In the genomic region with DNA sequence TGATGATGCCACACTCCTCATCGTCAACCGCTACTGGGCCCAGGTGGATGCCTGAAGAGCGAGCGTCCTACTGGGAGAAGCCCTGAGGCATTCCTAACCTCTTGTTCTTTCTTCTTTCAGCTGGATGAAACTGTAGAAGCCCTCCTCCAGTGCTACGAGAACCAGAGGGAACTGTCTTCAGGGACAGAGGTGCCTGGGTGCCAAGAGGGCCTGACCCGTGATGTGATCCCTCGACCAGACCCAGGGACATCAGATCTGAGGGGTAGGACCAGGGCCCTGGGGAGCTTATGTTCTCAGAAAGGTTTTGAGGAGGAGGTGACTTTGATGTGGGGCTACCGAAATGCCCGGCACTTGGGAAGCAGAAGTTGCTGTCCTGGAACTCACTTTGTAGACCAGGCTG, we compare ENCODE assay signal across 8 mouse cellular contexts. TPM values are rescaled to one million over a fixed set of nuclear protein-coding genes. Genes with fewer than 3 reads are reported as not detected.
DNase-seq lines count a peak whose midpoint lies in the region; ATAC-seq and TF ChIP-seq lines count a peak whose summit lies in the region.

No protein-coding gene starts in this region.

- intact Hi-C loops in gastrocnemius, adult 2 months (cut with DNase I) = loop anchor here (5.0 kb wide), 1 partner anchor 77 kb away; a partner anchor contains a TSS
- intact Hi-C loops in gastrocnemius, postnatal 14 days (cut with DNase I; ENCODE audit: low total_unique reads) = no loop called here

- H3K27ac ChIP-seq in gastrocnemius, adult 2 months = peak overlapping the region; percentile 93; the same call in 1 of the 2 replicates
- no peak overlapping the region for H3K27ac ChIP-seq in forebrain, embryonic 16.5 days (ENCODE audit: low read length)
- 0 out of 2 replicates have a peak overlapping the region, but pooled peaks have one; percentile 85 for H3K27ac ChIP-seq in liver, embryonic 15.5 days (replicated peaks)

- TF ChIP-seq CTCF in gastrocnemius, adult 2 months (IDR thresholded peaks at IDR 0.05) = no peak
- TF ChIP-seq CTCF in C2C12 (IDR thresholded peaks at IDR 0.05; ENCODE audit: control insufficient read depth, insufficient read depth, insufficient read length) = no peak

- ATAC-seq in forebrain, embryonic 16.5 days = no peak
- no peak for ATAC-seq in liver, embryonic 15.5 days (ENCODE audit: insufficient read depth)

- 93% methylated on average over 9 of the region's 9 CpGs for WGBS in forebrain, embryonic 16.5 days
- WGBS in liver, embryonic 15.5 days (ENCODE audit: insufficient replicate concordance) = 89% methylated on average over 9 of the region's 9 CpGs

- peak overlapping the region; percentile 85 for H3ac ChIP-seq in C2C12 (ENCODE audit: control insufficient read depth, insufficient read length, low read depth)

- H3K4me3 ChIP-seq in gastrocnemius, adult 2 months = peak overlapping the region; percentile 93
- peak overlapping the region; percentile 78 for H3K4me3 ChIP-seq in C2C12 (ENCODE audit: insufficient read depth, poor library complexity, severe bottlenecking)
- H3K4me3 ChIP-seq in forebrain, embryonic 16.5 days (replicated peaks; ENCODE audit: low read length) = peak overlapping the region; percentile 82
- H3K4me3 ChIP-seq in liver, embryonic 15.5 days (replicated peaks) = peak overlapping the region; percentile 89

- H3K4me1 ChIP-seq in forebrain, embryonic 16.5 days (replicated peaks; ENCODE audit: control insufficient read depth, insufficient read depth, low read length) = peaks cover 19% of the 10 kb centered on the region
- H3K4me1 ChIP-seq in liver, embryonic 15.5 days (replicated peaks) = peaks cover 51% of the 10 kb centered on the region

- H3K9ac ChIP-seq in forebrain, embryonic 16.5 days (replicated peaks; ENCODE audit: low read depth, low read length) = no peak overlapping the region
- 0 out of 2 replicates have a peak overlapping the region, but pooled peaks have one; percentile 87 for H3K9ac ChIP-seq in liver, embryonic 15.5 days

- H3K79me2 ChIP-seq in C2C12 (ENCODE audit: control insufficient read depth, insufficient read depth) = peaks cover 12% of the 10 kb centered on the region

- peak overlapping the region; percentile 95 for H3K4me2 ChIP-seq in forebrain, embryonic 16.5 days (ENCODE audit: low read length)
- peak overlapping the region; percentile 98 for H3K4me2 ChIP-seq in liver, embryonic 15.5 days

- H3K79me3 ChIP-seq in C2C12 (ENCODE audit: low read depth) = peaks cover 11% of the 10 kb centered on the region

- no peaks in the 10 kb centered on the region for H3K27me3 ChIP-seq in C2C12 (ENCODE audit: control insufficient read depth, insufficient read depth, insufficient read length)
- H3K27me3 ChIP-seq in forebrain, embryonic 16.5 days (replicated peaks; ENCODE audit: control insufficient read depth, insufficient read depth, low read length) = no peaks in the 10 kb centered on the region
- no peaks in the 10 kb centered on the region for H3K27me3 ChIP-seq in liver, embryonic 15.5 days

- no peak for DNase-seq in gastrocnemius, adult 2 months
- DNase-seq in gastrocnemius, postnatal 14 days = no peak
- DNase-seq in MN1 (ENCODE audit: low spot score) = no peak
- no peak for DNase-seq in ovary, postnatal 36 days (ENCODE audit: low spot score)
- DNase-seq in thymus, postnatal 36 days = no peak

- H3K36me3 ChIP-seq in C2C12 (ENCODE audit: control insufficient read depth, insufficient read depth) = peaks cover 46% of the 10 kb centered on the region
- peaks cover 30% of the 10 kb centered on the region for H3K36me3 ChIP-seq in forebrain, embryonic 16.5 days (ENCODE audit: control insufficient read depth, insufficient read depth)
- H3K36me3 ChIP-seq in liver, embryonic 15.5 days (replicated peaks) = peaks cover 55% of the 10 kb centered on the region

- H3K9me3 ChIP-seq in forebrain, embryonic 16.5 days (ENCODE audit: control insufficient read depth, low read length) = no peaks in the 10 kb centered on the region
- H3K9me3 ChIP-seq in liver, embryonic 15.5 days (replicated peaks) = no peaks in the 10 kb centered on the region

TF ChIP-seq in C2C12, 6 proteins besides CTCF, POLR2A, EP300 and RAD21:
- no peak for TF ChIP-seq MAX (IDR thresholded peaks at IDR 0.05)
- TF ChIP-seq MYOG (IDR thresholded peaks at IDR 0.05; ENCODE audit: control insufficient read depth, extremely low read depth, insufficient read length) = no peak

RNA-seq across cellular contexts. Expression of a gene that starts 1.1 kb away (rescaled TPM):
- 10 to 100 TPM; 33.3 to 34.6 TPM for total RNA-seq in gastrocnemius, adult 2 months (2021)
- 10 to 100 TPM; 24.4 to 28.7 TPM for total RNA-seq in gastrocnemius, postnatal 14 days (2021)
- polyA plus RNA-seq in C2C12 (2012; fragmentation: generic; extraction: Trizol) = 29.7 TPM
- polyA plus RNA-seq in forebrain, embryonic 16.5 days (2015; fragmentation: Nextera tagmentation; extraction: Ambion mirVana) = 54.1 and 62.7 TPM in 2 replicates
- polyA plus RNA-seq in liver, embryonic 15.5 days (2015; fragmentation: Nextera tagmentation; extraction: Ambion mirVana) = 18.3 and 19.5 TPM in 2 replicates

RNA-seq across cellular contexts. Expression of a gene that starts 1.2 kb away (rescaled TPM):
- 1 to 10 TPM; 1.7 to 2.4 TPM for total RNA-seq in gastrocnemius, adult 2 months (2021)
- 1 to 10 TPM; 1.8 to 4.5 TPM for total RNA-seq in gastrocnemius, postnatal 14 days (2021)
- polyA plus RNA-seq in C2C12 (2012; fragmentation: generic; extraction: Trizol) = 4.2 TPM
- 10.0 and 10.3 TPM in 2 replicates for polyA plus RNA-seq in forebrain, embryonic 16.5 days (2015; fragmentation: Nextera tagmentation; extraction: Ambion mirVana)
- 6.4 and 8.3 TPM in 2 replicates for polyA plus RNA-seq in liver, embryonic 15.5 days (2015; fragmentation: Nextera tagmentation; extraction: Ambion mirVana)

RNA-seq across cellular contexts. Expression of a gene that starts 16.5 kb away (rescaled TPM):
- total RNA-seq in gastrocnemius, adult 2 months (2021) = 10 to 100 TPM in 1 of 2 experiments, 1 to 10 TPM in 1; 8.3 to 10.8 TPM
- total RNA-seq in gastrocnemius, postnatal 14 days (2021) = 10 to 100 TPM; 10.1 to 10.7 TPM
- 21.1 TPM for polyA plus RNA-seq in C2C12 (2012; fragmentation: generic; extraction: Trizol)
- polyA plus RNA-seq in forebrain, embryonic 16.5 days (2015; fragmentation: Nextera tagmentation; extraction: Ambion mirVana) = 65.2 and 65.7 TPM in 2 replicates
- polyA plus RNA-seq in liver, embryonic 15.5 days (2015; fragmentation: Nextera tagmentation; extraction: Ambion mirVana) = 20.0 and 24.6 TPM in 2 replicates

RNA-seq across cellular contexts. Expression of a gene that starts 26.0 kb away (rescaled TPM):
- 1 to 10 TPM; 9.3 TPM for total RNA-seq in gastrocnemius, adult 2 months (2021)
- total RNA-seq in gastrocnemius, postnatal 14 days (2021) = 1 to 10 TPM; 6.7 to 8.3 TPM
- 5.2 TPM for polyA plus RNA-seq in C2C12 (2012; fragmentation: generic; extraction: Trizol)
- 19.4 and 20.4 TPM in 2 replicates for polyA plus RNA-seq in forebrain, embryonic 16.5 days (2015; fragmentation: Nextera tagmentation; extraction: Ambion mirVana)
- 1.2 and 1.6 TPM in 2 replicates for polyA plus RNA-seq in liver, embryonic 15.5 days (2015; fragmentation: Nextera tagmentation; extraction: Ambion mirVana)

RNA-seq across cellular contexts. Expression of a gene that starts 28.4 kb away (rescaled TPM):
- total RNA-seq in gastrocnemius, adult 2 months (2021) = not detected
- total RNA-seq in gastrocnemius, postnatal 14 days (2021) = not detected
- polyA plus RNA-seq in C2C12 (2012; fragmentation: generic; extraction: Trizol) = not detected
- polyA plus RNA-seq in forebrain, embryonic 16.5 days (2015; fragmentation: Nextera tagmentation; extraction: Ambion mirVana) = 4.0 and 6.2 TPM in 2 replicates
- 2.6 and 2.7 TPM in 2 replicates for polyA plus RNA-seq in liver, embryonic 15.5 days (2015; fragmentation: Nextera tagmentation; extraction: Ambion mirVana)
